Mouse (Mus musculus): ENCODE measurements around the gene Cnpy3.

- TF ChIP-seq POLR2A (IDR thresholded peaks at IDR 0.05; ENCODE audit: insufficient read depth, low read depth, low read length) (peak; percentile 89), EP300 (IDR thresholded peaks at IDR 0.05; ENCODE audit: insufficient read depth, low read depth, low read length) (0 out of 2 replicates have a peak, but pooled peaks have one; percentile 57), CTCF (IDR thresholded peaks at IDR 0.05) (no peak)
Measured at GRCm38 (mm10) chr17:46710959-46711597, 40.9 kb downstream of the Cnpy3 start, which contains the start of gene Pex6.

Measured in heart, adult 2 months (tissue).